Mouse (Mus musculus): ENCODE data around the gene Mfsd10. TPM values are rescaled to one million over a fixed set of nuclear protein-coding genes. Genes with fewer than 3 reads are reported as not detected.

Gene Mfsd10
- polyA plus RNA-seq, 1 experiment from 2014 or later: 97.8 TPM

- Histone ChIP-seq H3K9me3 (no peaks in the 10 kb centered on the region), H3K36me3 (replicated peaks) (peaks cover 19% of the 10 kb centered on the region), H3K27ac (peak overlapping the region; percentile 79), H3K4me3 (no peak overlapping the region), H3K4me1 (peaks cover 66% of the 10 kb centered on the region), H3K27me3 (ENCODE audit: poor library complexity, severe bottlenecking) (no peaks in the 10 kb centered on the region)
- 20% methylated on average over 5 of the region's 5 CpGs for WGBS
- peak; percentile 27 for DNase-seq (ENCODE audit: extremely low spot score, low spot score)
These were observed 45.5 kb downstream of the Mfsd10 start for GRCm38 (mm10) chr5:34591388-34592004.

- peak overlapping the region; percentile 83 for H3K27ac ChIP-seq
These were observed 46.3 kb downstream of the Mfsd10 start for GRCm38 (mm10) chr5:34590702-34591101.

GRCm38 (mm10) chr5:34590059-34590458 is 47.0 kb downstream of the Mfsd10 start:
- peak overlapping the region; percentile 18; the same call in 1 of the 2 replicates for H3K4me3 ChIP-seq
- no peaks in the 10 kb centered on the region for H3K27me3 ChIP-seq (ENCODE audit: poor library complexity, severe bottlenecking)
- peak overlapping the region; percentile 83 for H3K27ac ChIP-seq
- H3K36me3 ChIP-seq (replicated peaks): peaks cover 19% of the 10 kb centered on the region
- WGBS: 6% methylated on average over 5 of the region's 5 CpGs
- DNase-seq (ENCODE audit: extremely low spot score, low spot score): no peak
- no peaks in the 10 kb centered on the region for H3K9me3 ChIP-seq
- H3K4me1 ChIP-seq: peaks cover 73% of the 10 kb centered on the region

More at GRCm38 (mm10) chr5:34590702-34591101, 46.3 kb downstream of the Mfsd10 start:
- peaks cover 69% of the 10 kb centered on the region for H3K4me1 ChIP-seq
- 33% methylated on average over 4 of the region's 4 CpGs for WGBS
- no peaks in the 10 kb centered on the region for H3K27me3 ChIP-seq (ENCODE audit: poor library complexity, severe bottlenecking)
- H3K36me3 ChIP-seq (replicated peaks): peaks cover 19% of the 10 kb centered on the region
- DNase-seq (ENCODE audit: extremely low spot score, low spot score): no peak
- H3K9me3 ChIP-seq: no peaks in the 10 kb centered on the region
- no peak overlapping the region for H3K4me3 ChIP-seq

- no peak overlapping the region for H3K4me3 ChIP-seq
- WGBS: 75% methylated on average over 5 of the region's 5 CpGs
- no peak for DNase-seq (ENCODE audit: extremely low spot score, low spot score)
These were observed 49.1 kb downstream of the Mfsd10 start for GRCm38 (mm10) chr5:34587881-34588280.

GRCm38 (mm10) chr5:34585216-34585615 is 51.8 kb downstream of the Mfsd10 start:
- H3K27ac ChIP-seq: no peak overlapping the region
- H3K9me3 ChIP-seq: no peaks in the 10 kb centered on the region
- 66% methylated on average over 5 of the region's 5 CpGs for WGBS
- peaks cover 13% of the 10 kb centered on the region for H3K36me3 ChIP-seq (replicated peaks)
- H3K4me1 ChIP-seq: peaks cover 50% of the 10 kb centered on the region
- DNase-seq (ENCODE audit: extremely low spot score, low spot score): no peak
- H3K4me3 ChIP-seq: no peak overlapping the region
- H3K27me3 ChIP-seq (ENCODE audit: poor library complexity, severe bottlenecking): no peaks in the 10 kb centered on the region

More at GRCm38 (mm10) chr5:34587881-34588280, 49.1 kb downstream of the Mfsd10 start:
- H3K36me3 ChIP-seq (replicated peaks): peaks cover 13% of the 10 kb centered on the region
- no peaks in the 10 kb centered on the region for H3K27me3 ChIP-seq (ENCODE audit: poor library complexity, severe bottlenecking)
- peaks cover 68% of the 10 kb centered on the region for H3K4me1 ChIP-seq
- H3K9me3 ChIP-seq: no peaks in the 10 kb centered on the region
- H3K27ac ChIP-seq: no peak overlapping the region

Other genes with a start within 250 kb of the Mfsd10 start
- 6.1 and 6.7 TPM in 2 replicates for gene Tnip2, start 123.2 kb downstream of the Mfsd10 start, polyA plus RNA-seq (2016; fragmentation: Nextera tagmentation; extraction: Ambion mirVana)
- 7.7 and 11.7 TPM in 2 replicates for gene Sh3bp2, start 111.4 kb downstream of the Mfsd10 start, polyA plus RNA-seq (2016; fragmentation: Nextera tagmentation; extraction: Ambion mirVana)
- 182 and 186 TPM in 2 replicates for gene Add1, start 63.5 kb downstream of the Mfsd10 start, polyA plus RNA-seq (2016; fragmentation: Nextera tagmentation; extraction: Ambion mirVana)
- gene Nop14, start 22.9 kb upstream of the Mfsd10 start, polyA plus RNA-seq (2016; fragmentation: Nextera tagmentation; extraction: Ambion mirVana): 31.7 and 33.9 TPM in 2 replicates
- gene Grk4, start 23.2 kb upstream of the Mfsd10 start, polyA plus RNA-seq (2016; fragmentation: Nextera tagmentation; extraction: Ambion mirVana): 1.1 and 1.5 TPM in 2 replicates
- 16.5 and 19.2 TPM in 2 replicates for gene Htt, start 124.5 kb upstream of the Mfsd10 start, polyA plus RNA-seq (2016; fragmentation: Nextera tagmentation; extraction: Ambion mirVana)